Mouse (Mus musculus) midbrain, embryonic 12.5 days (tissue): ENCODE measurements around the gene Zfp759. TPM values are rescaled to one million over a fixed set of nuclear protein-coding genes. Genes with fewer than 3 reads are reported as not detected.
"Not testable (repeated sequence)": the region's sequence is repeated elsewhere in the genome, so short reads cannot be mapped to it uniquely, and the experiment has no call there.

Experiments
- ATAC-seq: fragments of 200-750 bp; cut with Nextera tagmentation; 2 replicates; pipeline ENCODE4 v1.8.0; 2017; ENCODE audit warnings: low read depth, moderate TSS enrichment, moderate library complexity; ENCODE audit not compliant: low FRiP score
- H3K27ac ChIP-seq: fragments of 300-500 bp; sonication (generic); replicated peaks from 2 replicates; pipeline ENCODE4 v1.5.1; 2016; ENCODE audit warnings: mild to moderate bottlenecking
- H3K27me3 ChIP-seq: fragments of 300-500 bp; sonication (generic); 2 replicates; pipeline ENCODE4 v1.6.1; 2016; ENCODE audit warnings: mild to moderate bottlenecking
- H3K36me3 ChIP-seq: fragments of 300-500 bp; sonication (generic); 2 replicates; pipeline ENCODE4 v1.6.1; 2016
- H3K4me1 ChIP-seq: fragments of 300-500 bp; sonication (generic); 2 replicates; pipeline ENCODE4 v1.6.1; 2016
- H3K4me2 ChIP-seq: fragments of 300-500 bp; sonication (generic); replicated peaks from 2 replicates; pipeline ENCODE4 v1.6.1; 2016; ENCODE audit warnings: mild to moderate bottlenecking, moderate library complexity
- H3K4me3 ChIP-seq: fragments of 300-500 bp; sonication (generic); 2 replicates; pipeline ENCODE4 v1.5.1; 2016; ENCODE audit warnings: mild to moderate bottlenecking
- H3K9ac ChIP-seq: fragments of 300-500 bp; sonication (generic); replicated peaks from 2 replicates; pipeline ENCODE4 v1.6.1; 2016; ENCODE audit warnings: mild to moderate bottlenecking, moderate library complexity
- H3K9me3 ChIP-seq: fragments of 300-500 bp; sonication (generic); 2 replicates; pipeline ENCODE4 v1.6.1; 2016; ENCODE audit warnings: mild to moderate bottlenecking
- WGBS: fragments of 180-500 bp; shearing (Covaris S2); methylation state at CpG from one replicate; pipeline ENCODE4 v1.1.7; 2016; 5-methylcytosine and 5-hydroxymethylcytosine counted together
- polyA plus RNA-seq: library from polyadenylated mRNA; unstranded; fragments of >200 nt; fragmentation: Nextera tagmentation; extraction: Ambion mirVana; gene quantifications from 2 replicates; pipeline ENCODE4 v1.2.1, GENCODE M21; 2016

Zfp759 gene
- polyA plus RNA-seq, 1 experiment from 2014 or later: 2.7 TPM

DNA sequence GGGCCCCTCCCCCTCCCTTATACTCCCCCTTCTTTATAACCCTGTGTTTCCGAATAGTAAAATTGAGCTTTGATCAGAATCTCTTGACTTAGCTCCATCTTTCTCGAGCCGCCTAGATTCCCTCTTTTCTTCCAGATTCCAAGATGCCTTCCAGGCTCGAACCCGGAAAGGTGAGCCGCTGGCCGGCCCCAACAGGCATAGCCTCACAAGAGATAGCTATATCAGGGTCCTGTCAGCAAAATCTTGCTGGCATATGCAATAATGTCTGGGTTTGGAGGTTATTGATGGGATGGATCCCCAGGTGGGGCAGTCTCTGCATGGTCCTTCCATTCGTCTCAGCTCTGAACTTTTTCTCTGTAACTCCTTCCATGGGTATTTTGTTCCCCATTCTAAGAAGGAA, 5.3 kb upstream of the Zfp759 start, which contains the start of gene Rslcan18:
Gene Rslcan18 (minus strand): TSS at position 101 of the 400 bp plus-strand sequence.
- not testable (repeated sequence) for H3K4me1 ChIP-seq

DNA sequence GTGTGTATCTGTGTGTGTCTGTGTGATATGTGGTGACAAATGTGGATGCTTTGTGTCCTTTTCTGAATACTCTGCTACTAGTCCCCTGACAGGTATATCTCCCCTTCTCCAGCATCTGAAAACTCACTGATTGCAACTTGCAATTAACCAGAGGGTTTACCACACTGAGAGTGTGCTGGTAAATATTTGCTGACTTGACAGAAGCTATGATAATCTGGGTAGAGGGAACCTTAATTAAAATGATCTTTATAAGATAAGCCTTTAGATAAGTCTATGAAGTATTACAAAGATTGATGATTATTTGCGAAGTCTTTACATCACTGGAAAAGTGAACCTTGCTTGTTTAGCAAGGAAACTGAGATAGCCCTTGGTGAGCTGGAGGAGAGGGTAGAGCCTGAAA, 3.0 kb downstream of the Zfp759 start:
- no peak overlapping the region for H3K4me2 ChIP-seq
- no peaks in the 10 kb centered on the region for H3K9me3 ChIP-seq
- H3K4me3 ChIP-seq: no peak overlapping the region
- no peaks in the 10 kb centered on the region for H3K36me3 ChIP-seq
- no peak overlapping the region for H3K9ac ChIP-seq
- ATAC-seq: no peak
- WGBS: 95% methylated on average over 1 of the region's 1 CpGs
- H3K27ac ChIP-seq: no peak overlapping the region
- peaks cover 6% of the 10 kb centered on the region for H3K4me1 ChIP-seq
- H3K27me3 ChIP-seq: no peaks in the 10 kb centered on the region

More for the DNA sequence above, 5.3 kb upstream of the Zfp759 start, which contains the start of gene Rslcan18:
- not testable (repeated sequence) for H3K36me3 ChIP-seq, H3K9ac ChIP-seq, H3K4me3 ChIP-seq, ATAC-seq, H3K9me3 ChIP-seq, H3K27me3 ChIP-seq, H3K27ac ChIP-seq, H3K4me2 ChIP-seq
- 93% methylated on average over 8 of the region's 8 CpGs for WGBS

DNA sequence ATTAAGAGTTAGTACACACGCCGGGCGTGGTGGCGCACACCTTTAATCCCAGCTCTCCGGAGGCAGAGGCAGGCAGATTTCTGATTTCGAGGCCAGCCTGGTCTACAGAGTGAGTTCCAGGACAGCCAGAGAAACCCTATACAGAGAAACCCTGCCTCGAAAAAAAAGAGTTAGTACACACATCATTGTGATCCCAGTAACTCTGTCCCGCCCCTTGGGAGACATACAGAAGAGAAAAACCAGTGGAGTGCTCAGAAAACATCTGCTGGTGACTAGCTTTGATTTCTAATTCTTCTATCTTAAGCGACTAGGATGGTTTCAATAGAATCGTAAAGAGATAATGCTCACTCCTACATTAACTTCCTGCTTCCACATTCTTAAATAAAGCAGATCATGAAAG, 6.0 kb downstream of the Zfp759 start:
- not testable (repeated sequence) for H3K36me3 ChIP-seq, H3K4me3 ChIP-seq, H3K9ac ChIP-seq, H3K9me3 ChIP-seq, H3K4me1 ChIP-seq, H3K27ac ChIP-seq, H3K27me3 ChIP-seq
- peak overlapping the region; percentile 70 for H3K4me2 ChIP-seq
- WGBS: 78% methylated on average over 10 of the region's 10 CpGs
- ATAC-seq: peak; percentile 23

DNA sequence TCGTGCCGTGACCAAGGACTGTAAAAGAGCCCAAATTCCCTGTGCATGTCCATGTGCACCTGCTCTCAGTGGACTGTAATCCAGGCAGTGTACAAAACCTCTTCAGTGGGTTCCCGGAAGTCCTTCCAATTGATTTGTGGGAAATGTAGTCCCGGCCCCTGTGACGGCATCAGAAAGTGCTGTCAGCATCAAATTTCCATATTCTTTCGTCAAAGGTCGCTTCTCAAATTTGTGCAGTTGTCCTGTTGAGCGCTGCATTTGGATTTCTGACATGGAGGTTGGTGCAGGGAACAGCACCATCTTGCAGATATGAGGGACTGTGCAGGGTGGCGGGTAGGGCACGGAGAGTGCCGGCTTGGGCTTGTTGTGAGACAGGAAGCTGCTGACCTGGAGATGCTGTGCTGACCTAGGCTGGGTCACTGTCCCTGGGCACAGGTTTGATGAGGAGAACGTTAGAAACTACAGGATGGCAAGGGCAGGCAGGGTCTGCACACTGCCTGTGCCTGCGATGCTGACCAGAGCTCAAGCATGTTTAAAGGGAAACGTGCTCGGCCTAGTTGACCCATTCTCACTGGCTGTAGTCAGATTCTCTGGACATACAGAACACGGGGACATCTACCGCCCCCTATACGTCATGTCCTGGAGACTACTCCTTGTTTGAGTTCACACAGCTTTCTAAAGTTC, 6.7 kb downstream of the Zfp759 start:
- Histone ChIP-seq H3K9ac (peak overlapping the region; percentile 66), H3K27me3 (no peaks in the 10 kb centered on the region), H3K4me2 (peak overlapping the region; percentile 70), H3K9me3 (no peaks in the 10 kb centered on the region), H3K4me3 (peak overlapping the region; percentile 70), H3K4me1 (peaks cover 6% of the 10 kb centered on the region), H3K36me3 (no peaks in the 10 kb centered on the region), H3K27ac (peak overlapping the region; percentile 62; the same call in 1 of the 2 replicates)
- ATAC-seq: peak; percentile 98
- WGBS: under 1% methylated on average over 18 of the region's 18 CpGs

GRCm38 (mm10) chr13:67166122-67166521, 44.7 kb downstream of the Zfp759 start:
- not testable (repeated sequence) for H3K4me2 ChIP-seq, H3K9me3 ChIP-seq, H3K4me3 ChIP-seq, H3K36me3 ChIP-seq, H3K4me1 ChIP-seq, ATAC-seq, H3K27ac ChIP-seq, H3K9ac ChIP-seq, H3K27me3 ChIP-seq
- WGBS: 62% methylated on average over 4 of the region's 4 CpGs

GRCm38 (mm10) chr13:67172991-67173722, 51.7 kb downstream of the Zfp759 start, which contains the start of gene Rsl1:
Rsl1 (plus strand) TSS chr13:67173182.
- Histone ChIP-seq H3K4me2 (peak within 1 kb of the TSS; percentile 59), H3K4me3 (peak within 1 kb of the TSS; percentile 72), H3K9ac (peak within 1 kb of the TSS; percentile 73)
- WGBS: 3% methylated on average over 17 of the region's 17 CpGs
- not testable (repeated sequence) for H3K4me1 ChIP-seq, H3K36me3 ChIP-seq, H3K27me3 ChIP-seq, H3K27ac ChIP-seq, H3K9me3 ChIP-seq
- peak; percentile 98 for ATAC-seq

DNA sequence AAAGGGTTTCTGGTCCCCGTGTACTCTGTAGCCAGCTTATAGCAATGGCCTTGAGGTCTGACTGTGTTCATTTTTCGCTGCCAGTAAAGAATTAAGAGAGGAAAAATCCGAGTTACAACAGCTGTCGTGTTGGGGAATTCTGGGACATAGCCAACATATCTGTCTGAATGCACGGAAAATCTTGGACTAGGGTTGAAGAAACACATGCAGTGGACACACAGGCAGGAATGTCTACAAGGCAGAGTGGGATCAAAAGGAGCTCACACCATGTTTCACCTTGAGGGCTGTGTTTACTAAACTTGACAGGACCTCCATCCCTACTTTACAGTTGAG, 52.2 kb downstream of the Zfp759 start:
- no peak for ATAC-seq
- Histone ChIP-seq H3K4me1 (no peaks in the 10 kb centered on the region), H3K27ac (no peak overlapping the region), H3K36me3 (peaks cover 8% of the 10 kb centered on the region; the same call in 1 of the 2 replicates), H3K9me3 (no peaks in the 10 kb centered on the region), H3K4me2 (peak overlapping the region; percentile 59), H3K9ac (peak overlapping the region; percentile 73), H3K27me3 (no peaks in the 10 kb centered on the region), H3K4me3 (peak overlapping the region; percentile 72)
- WGBS: 27% methylated on average over 5 of the region's 5 CpGs

Other genes with a start within 250 kb of the Zfp759 start
- gene Gm10767, start 216.7 kb upstream of the Zfp759 start, polyA plus RNA-seq: 1.3 and 1.6 TPM in 2 replicates
- 5.2 and 5.6 TPM in 2 replicates for gene Zfp712, start 60.5 kb upstream of the Zfp759 start, polyA plus RNA-seq
- 7.7 and 8.6 TPM in 2 replicates for gene Zfp708, start 23.7 kb upstream of the Zfp759 start, polyA plus RNA-seq
- 2.3 and 3.1 TPM in 2 replicates for gene Gm28557, start 13.1 kb upstream of the Zfp759 start, polyA plus RNA-seq
- 0.17 and 0.19 TPM in 2 replicates for gene Rslcan18, start 5.4 kb upstream of the Zfp759 start, polyA plus RNA-seq
- gene Rsl1, start 51.5 kb downstream of the Zfp759 start, polyA plus RNA-seq: 4.8 and 5.1 TPM in 2 replicates
- 0.83 and 1.7 TPM in 2 replicates for gene Zfp455, start 72.8 kb downstream of the Zfp759 start, polyA plus RNA-seq
- 2.7 and 3.3 TPM in 2 replicates for gene Zfp458, start 156.8 kb downstream of the Zfp759 start, polyA plus RNA-seq
- gene Zfp457, start 184.8 kb downstream of the Zfp759 start, polyA plus RNA-seq: 0.41 and 0.71 TPM in 2 replicates
- 1.5 and 1.9 TPM in 2 replicates for gene Zfp595, start 210.9 kb downstream of the Zfp759 start, polyA plus RNA-seq
- 0.84 TPM in 1 of 2 replicates, not detected in the other for gene Gm28044, start 238.9 kb downstream of the Zfp759 start, polyA plus RNA-seq
- gene Zfp953, start 238.9 kb downstream of the Zfp759 start, polyA plus RNA-seq: 0.94 and 0.98 TPM in 2 replicates